Mouse (Mus musculus) MEL (cell line): Measurements from ENCODE around the gene Parp4. TPM values are rescaled to one million over a fixed set of nuclear protein-coding genes. Genes with fewer than 3 reads are reported as not detected.

ENCODE experiments used
- DNase-seq: peaks from one replicate; pipeline ENCODE4 v3.0.0; 2011; ENCODE audit warnings: low read depth, low spot score
- H3K27ac ChIP-seq: 2 replicates; pipeline ENCODE4 v1.5.1; 2012; ENCODE audit warnings: low read depth, mild to moderate bottlenecking, control low read depth, low read length, moderate library complexity; ENCODE audit not compliant: control insufficient read depth
- H3K27me3 ChIP-seq, 2 experiments: fragments of 150-350 bp in 1 of 2; sonication (generic) in 1 of 2; 2 replicates each; pipeline ENCODE4 v1.6.1; 2012; ENCODE audit warnings: low read length in 2 of 2, mild to moderate bottlenecking in 2 of 2, improper control_type of control experiment in 1 of 2, moderate library complexity in 1 of 2; ENCODE audit not compliant: insufficient read depth in 2 of 2, control insufficient read depth in 1 of 2
- H3K36me3 ChIP-seq, 2 experiments: 2 replicates each; pipeline ENCODE4 v1.6.1; 2012 to 2014; ENCODE audit warnings: low read length in 2 of 2, improper control_type of control experiment in 1 of 2, inconsistent platforms in 1 of 2, mild to moderate bottlenecking in 1 of 2; ENCODE audit not compliant: insufficient read depth in 2 of 2, control insufficient read depth in 1 of 2
- H3K4me1 ChIP-seq, 2 experiments: fragments of 150-350 bp in 1 of 2; sonication (generic) in 1 of 2; 2 replicates each; pipeline ENCODE4 v1.6.1; 2012; ENCODE audit warnings: low read length in 2 of 2, improper control_type of control experiment in 1 of 2, mild to moderate bottlenecking in 1 of 2; ENCODE audit not compliant: insufficient read depth in 2 of 2, control insufficient read depth in 1 of 2
- H3K4me3 ChIP-seq, 2 experiments: fragments of 150-350 bp in 1 of 2; sonication (generic) in 1 of 2; 2 replicates each; pipeline ENCODE4 v1.5.1; 2012; ENCODE audit warnings: low read depth in 2 of 2, low read length in 2 of 2, mild to moderate bottlenecking in 2 of 2, moderate library complexity in 2 of 2, control low read depth in 1 of 2, improper control_type of control experiment in 1 of 2; ENCODE audit not compliant: control insufficient read depth in 1 of 2, insufficient read depth in 1 of 2
- H3K79me2 ChIP-seq: 2 replicates; pipeline ENCODE4 v1.6.1; 2012; ENCODE audit warnings: mild to moderate bottlenecking, low read length, moderate library complexity; ENCODE audit not compliant: control insufficient read depth, poor library complexity, insufficient read depth
- H3K9ac ChIP-seq: 2 replicates; pipeline ENCODE4 v1.6.1; 2012; ENCODE audit warnings: low read depth, mild to moderate bottlenecking, control low read depth, low read length, moderate library complexity; ENCODE audit not compliant: control insufficient read depth, poor library complexity, severe bottlenecking
- H3K9me3 ChIP-seq: fragments of 150-350 bp; sonication (generic); replicated peaks from 2 replicates; pipeline ENCODE4 v1.6.1; 2012; ENCODE audit warnings: mild to moderate bottlenecking, low read length, improper control_type of control experiment, moderate library complexity; ENCODE audit not compliant: insufficient read depth
- BHLHE40 ChIP-seq: IDR thresholded peaks from 2 replicates; pipeline ENCODE4 v1.6.1; 2012; ENCODE audit warnings: low read depth, mild to moderate bottlenecking, inconsistent platforms, low read length, improper control_type of control experiment, borderline replicate concordance
- CHD1 ChIP-seq: IDR thresholded peaks from 2 replicates; pipeline ENCODE4 v1.6.1; 2012; ENCODE audit warnings: low read depth, mild to moderate bottlenecking, inconsistent platforms, low read length, improper control_type of control experiment
- EP300 ChIP-seq, 2 experiments: IDR thresholded peaks; 2 replicates each; pipeline ENCODE4 v1.6.1; 2011; ENCODE audit warnings: improper control_type of control experiment in 2 of 2, low read length in 2 of 2, low read depth in 1 of 2, mild to moderate bottlenecking in 1 of 2
- ETS1 ChIP-seq: IDR thresholded peaks from 2 replicates; pipeline ENCODE4 v1.6.1; 2012; ENCODE audit warnings: low read depth, mild to moderate bottlenecking, inconsistent platforms, low read length, improper control_type of control experiment, moderate library complexity
- GABPA ChIP-seq: IDR thresholded peaks from 2 replicates; pipeline ENCODE4 v1.6.1; 2012; ENCODE audit warnings: low read depth, mild to moderate bottlenecking, inconsistent platforms, low read length, improper control_type of control experiment, moderate library complexity
- HCFC1 ChIP-seq: IDR thresholded peaks from 2 replicates; pipeline ENCODE4 v1.6.1; 2012; ENCODE audit warnings: low read depth, mild to moderate bottlenecking, inconsistent platforms, low read length, improper control_type of control experiment, moderate library complexity
- KAT2A ChIP-seq: conservative IDR thresholded peaks from 2 replicates; pipeline ENCODE4 v1.6.1; 2012; ENCODE audit warnings: low read depth, low read length, improper control_type of control experiment, inconsistent platforms
- MAFK ChIP-seq: IDR thresholded peaks from 2 replicates; pipeline ENCODE4 v1.6.1; 2011; ENCODE audit warnings: low read depth, mild to moderate bottlenecking, low read length, improper control_type of control experiment, borderline replicate concordance
- MAZ ChIP-seq: IDR thresholded peaks from 2 replicates; pipeline ENCODE4 v1.6.1; 2012; ENCODE audit warnings: low read depth, mild to moderate bottlenecking, inconsistent platforms, low read length, improper control_type of control experiment
- MXI1 ChIP-seq: IDR thresholded peaks from 2 replicates; pipeline ENCODE4 v1.6.1; 2011; ENCODE audit warnings: mild to moderate bottlenecking, low read depth, low read length, improper control_type of control experiment
- MYB ChIP-seq: IDR thresholded peaks from 2 replicates; pipeline ENCODE4 v1.6.1; 2011; ENCODE audit warnings: mild to moderate bottlenecking, low read depth, low read length, improper control_type of control experiment
- NELFE ChIP-seq: IDR thresholded peaks from 2 replicates; pipeline ENCODE4 v1.6.1; 2011; ENCODE audit warnings: low read depth, low read length, improper control_type of control experiment
- NRF1 ChIP-seq: IDR thresholded peaks from 2 replicates; pipeline ENCODE4 v1.6.1; 2014; ENCODE audit warnings: low read depth, mild to moderate bottlenecking, inconsistent platforms, low read length, improper control_type of control experiment, moderate library complexity; ENCODE audit not compliant: poor library complexity, insufficient read depth, severe bottlenecking
- POLR2AphosphoS2 ChIP-seq: IDR thresholded peaks from 2 replicates; pipeline ENCODE4 v1.6.1; 2011; ENCODE audit warnings: low read length, improper control_type of control experiment
- POLR2AphosphoS5 ChIP-seq: IDR thresholded peaks from 2 replicates; pipeline ENCODE4 v1.6.1; 2012; ENCODE audit warnings: low read depth, borderline replicate concordance, mild to moderate bottlenecking, inconsistent platforms, low read length, moderate library complexity, mixed read lengths
- RCOR1 ChIP-seq: IDR thresholded peaks from 2 replicates; pipeline ENCODE4 v1.6.1; 2012; ENCODE audit warnings: low read depth, mild to moderate bottlenecking, inconsistent platforms, low read length, improper control_type of control experiment
- SIN3A ChIP-seq: IDR thresholded peaks from 2 replicates; pipeline ENCODE4 v1.6.1; 2012; ENCODE audit warnings: low read length, improper control_type of control experiment, inconsistent platforms
- TBP ChIP-seq: IDR thresholded peaks from 2 replicates; pipeline ENCODE4 v1.8.0; 2011; ENCODE audit warnings: low read depth, low read length, improper control_type of control experiment
- UBTF ChIP-seq: IDR thresholded peaks from 2 replicates; pipeline ENCODE4 v1.6.1; 2012; ENCODE audit warnings: low read depth, mild to moderate bottlenecking, inconsistent platforms, low read length, improper control_type of control experiment, moderate library complexity, borderline replicate concordance; ENCODE audit not compliant: insufficient read depth
- ZC3H11A ChIP-seq: IDR thresholded peaks from 2 replicates; pipeline ENCODE4 v1.6.1; 2012; ENCODE audit warnings: low read depth, mild to moderate bottlenecking, inconsistent platforms, low read length, improper control_type of control experiment
- ZNF384 ChIP-seq: IDR thresholded peaks from 2 replicates; pipeline ENCODE4 v1.6.1; 2012; ENCODE audit warnings: low read depth, mild to moderate bottlenecking, inconsistent platforms, low read length, improper control_type of control experiment
- polyA plus RNA-seq, 2 experiments: library from polyadenylated mRNA; stranded (reverse) in 1 of 2; unstranded in 1 of 2; fragments of >175 nt in 1 of 2; fragments of >200 nt in 1 of 2; gene quantifications; 2 replicates each; pipeline versions ENCODE4 v1.2.1 to v1.2.4; 2012; ENCODE audit warnings: low replicate concordance in 2 of 2, low read depth in 1 of 2; ENCODE audit not compliant: insufficient read length in 2 of 2, insufficient read depth in 1 of 2, missing spikeins in 1 of 2
- total RNA-seq: library from RNA; depleted of rRNA; stranded (reverse); fragments of 300-350 nt; gene quantifications from 2 replicates; pipeline ENCODE4 v1.2.3, GENCODE M21; 2012

The Parp4 gene
- total and polyA plus RNA-seq, 3 experiments, result 1.5 to 5.2 TPM; not detected in 1

DNA sequence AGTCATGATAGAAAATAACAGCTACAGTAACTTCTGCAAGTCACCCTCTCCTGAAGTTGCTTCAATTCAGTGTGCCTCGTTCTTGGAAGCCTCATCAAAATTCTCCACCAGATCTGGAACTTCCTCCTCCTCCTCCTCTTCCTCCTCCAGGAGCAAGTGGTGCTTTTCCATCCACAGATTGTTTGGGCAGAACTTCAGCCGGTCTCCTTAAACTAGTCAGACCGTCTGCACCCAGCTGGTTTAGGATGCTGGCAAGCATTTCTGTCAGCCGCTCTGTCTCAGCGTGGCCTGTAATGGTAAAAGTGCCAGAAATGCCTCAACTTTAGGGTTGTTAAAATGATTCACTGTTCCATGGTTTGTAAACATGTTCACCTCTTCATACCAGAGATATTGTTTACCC, 90.2 kb downstream of the Parp4 start:
- H3K4me1 ChIP-seq, result peaks cover 4 to 14% of the 10 kb centered on the region in 2 experiments
- TF ChIP-seq SIN3A (no peak), CHD1 (no peak), EP300 (IDR thresholded peaks at IDR 0.05; ENCODE audit: low read depth in 1 of 2, low read length in 2 of 2) (no peak), POLR2AphosphoS2 (no peak), KAT2A (no peak), MAFK (no peak), ZNF384 (no peak), ETS1 (no peak), NRF1 (no peak), MAZ (no peak), MYB (no peak)
- TF ChIP-seq, all 39 proteins: peak for 0
- no peak for DNase-seq
- Histone ChIP-seq H3K79me2 (peaks cover 19% of the 10 kb centered on the region), H3K4me3 (no peak overlapping the region), H3K27ac (no peak overlapping the region), H3K36me3 (peaks cover 0 to 17% of the 10 kb centered on the region in 2 experiments; a peak in 2 of 4 replicates), H3K9me3 (no peaks in the 10 kb centered on the region), H3K27me3 (no peaks in the 10 kb centered on the region), H3K9ac (no peak overlapping the region)

DNA sequence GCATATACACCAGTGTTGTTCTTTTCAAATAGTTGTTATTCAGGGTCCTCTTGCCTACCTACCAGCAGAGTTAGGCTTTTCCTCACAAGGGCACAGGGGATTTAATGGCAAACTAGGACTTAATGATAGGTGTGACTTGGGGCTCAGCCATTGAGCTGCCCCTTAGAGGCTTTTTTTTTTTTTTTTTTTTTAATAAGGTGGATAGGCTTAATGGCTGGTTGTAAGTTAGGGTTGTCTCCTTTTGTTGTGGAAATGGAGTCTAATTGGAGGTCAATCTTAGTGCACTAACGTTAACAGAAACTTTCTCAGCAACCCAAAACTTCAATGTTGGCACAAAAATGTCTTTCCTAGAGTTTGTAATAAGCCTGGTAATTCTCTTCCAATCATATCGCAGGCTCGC, 91.5 kb downstream of the Parp4 start:
- no peak for DNase-seq
- TF ChIP-seq ZNF384, result 0 out of 2 replicates have a peak, but pooled peaks have one; percentile 28
- TF ChIP-seq CHD1, result no peak
- no peak for TF ChIP-seq KAT2A
- H3K36me3 ChIP-seq, result peaks cover 0 to 19% of the 10 kb centered on the region in 2 experiments; a peak in 2 of 4 replicates
- H3K9me3 ChIP-seq, result no peaks in the 10 kb centered on the region
- H3K79me2 ChIP-seq, result peaks cover 22% of the 10 kb centered on the region
- H3K4me1 ChIP-seq, result peaks cover 4 to 17% of the 10 kb centered on the region in 2 experiments
- H3K9ac ChIP-seq, result no peak overlapping the region; the same call in 1 of the 2 replicates
- H3K4me3 ChIP-seq, result peak overlapping the region in 1 of 2 experiments; percentile 93; a peak in 2 of 4 replicates
- no peak overlapping the region for H3K27ac ChIP-seq
- H3K27me3 ChIP-seq, result no peaks in the 10 kb centered on the region

DNA sequence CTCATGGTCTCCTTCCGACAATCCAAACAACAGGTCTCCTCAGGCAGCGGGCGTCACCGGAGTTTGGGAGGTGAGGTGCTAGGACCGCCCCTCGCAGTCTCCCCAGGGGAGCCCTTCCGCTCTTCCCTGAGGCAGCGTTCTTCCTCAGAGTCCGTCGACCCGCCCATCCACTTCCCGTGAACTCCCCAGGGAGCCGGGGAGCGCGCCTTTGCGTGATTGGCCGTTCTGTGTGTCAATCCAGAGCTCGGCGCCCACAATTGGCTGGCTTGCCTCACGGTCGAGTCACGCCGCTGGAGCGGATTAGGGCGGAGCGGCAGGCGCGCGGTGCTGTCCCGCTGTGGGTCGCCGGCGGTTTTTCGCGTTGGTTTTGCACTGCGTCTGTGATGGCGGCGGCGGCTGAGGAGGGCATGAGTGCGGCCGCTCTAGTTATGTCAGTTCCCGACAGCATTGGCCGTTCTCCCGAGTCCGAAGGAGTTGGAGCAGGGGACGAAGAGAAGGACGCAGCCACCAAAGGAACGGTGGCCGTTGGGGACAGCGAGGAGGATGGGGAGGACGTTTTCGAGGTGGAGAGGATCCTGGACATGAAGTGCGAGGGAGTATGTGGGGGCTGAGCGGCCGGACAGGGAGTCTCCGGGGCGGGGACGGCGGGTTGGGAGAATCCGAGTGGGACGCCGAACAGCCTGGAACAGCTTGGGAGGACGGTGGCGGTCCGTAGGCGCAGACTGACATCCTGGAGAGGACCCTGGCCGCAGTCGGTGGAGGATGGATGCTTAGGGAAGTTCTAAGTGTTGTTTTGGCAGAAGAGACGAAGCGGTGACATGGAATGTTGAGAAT, 92.8 kb downstream of the Parp4 start, which contains the start of gene Mphosph8:
Gene Mphosph8 (plus strand): TSS at position 280 of the 834 bp plus-strand sequence.
- H3K4me3 ChIP-seq, result peak within 1 kb of the TSS; percentile 95 to 96
- peak within 1 kb of the TSS; percentile 93 for H3K9ac ChIP-seq
- no peaks in the 10 kb centered on the region for H3K9me3 ChIP-seq
- peaks cover 4 to 17% of the 10 kb centered on the region in 2 experiments for H3K4me1 ChIP-seq
- peaks cover 22% of the 10 kb centered on the region for H3K79me2 ChIP-seq
- H3K27me3 ChIP-seq, result no peaks in the 10 kb centered on the region
- peak; percentile 100 for DNase-seq
- H3K36me3 ChIP-seq, result peaks cover 7 to 17% of the 10 kb centered on the region in 2 experiments
- H3K27ac ChIP-seq, result peak within 1 kb of the TSS; percentile 73
- TF ChIP-seq NRF1, result no peak; the same call in 1 of the 2 replicates
- TF ChIP-seq ZC3H11A, result no peak
- no peak for TF ChIP-seq UBTF
- peak; percentile 87 for TF ChIP-seq HCFC1
- TF ChIP-seq RCOR1, result 0 out of 2 replicates have a peak, but pooled peaks have one; percentile 10
- TF ChIP-seq TBP, result peak; percentile 26; the same call in 1 of the 2 replicates
- TF ChIP-seq KAT2A, result peak; percentile 53
- 0 out of 2 replicates have a peak, but pooled peaks have one; percentile 7 for TF ChIP-seq ETS1
- TF ChIP-seq MXI1, result peak; percentile 91
- TF ChIP-seq POLR2AphosphoS5, result no peak
- peak; percentile 90 for TF ChIP-seq NELFE
- TF ChIP-seq MYB, result 0 out of 2 replicates have a peak, but pooled peaks have one; percentile 26
- no peak for TF ChIP-seq CHD1
- peak; percentile 47; the same call in 1 of the 2 replicates for TF ChIP-seq GABPA
- TF ChIP-seq BHLHE40, result peak; percentile 71
